Mouse (Mus musculus) left cerebral cortex, adult 18-20 months (tissue): ENCODE measurements at regions not wholly inside any gene's neighbourhood (a gene's known extent, or its start where the extent isn't known, plus 50 kb on each side); places are given as distances from the start of the nearest gene placed in this dataset.

Experiments
- DNase-seq, 2 experiments: peaks; one replicate each; pipeline ENCODE4 v3.0.0; 2021 to 2022; ENCODE audit warnings: low spot score in 2 of 2, mixed read lengths in 1 of 2

DNA sequence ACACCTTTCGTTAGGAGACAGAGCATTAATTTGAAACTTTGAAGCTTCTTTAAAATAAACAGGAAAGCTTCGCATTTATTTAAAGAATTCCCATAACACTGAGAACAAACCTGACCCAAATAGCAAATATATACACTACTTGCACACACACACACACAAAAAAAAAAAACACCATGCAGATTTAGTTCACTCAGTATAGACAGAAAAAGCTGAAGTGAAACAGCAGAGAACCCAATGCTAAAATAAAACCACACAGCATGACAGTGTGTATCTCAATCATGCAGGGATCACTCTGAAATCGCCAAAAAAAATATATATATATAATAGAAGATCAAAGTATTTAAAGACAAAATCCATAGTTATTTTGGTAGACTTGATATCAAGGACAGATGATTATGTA, 54.1 kb upstream of the Gda start:
- DNase-seq: no peak

GRCm38 (mm10) chr19:21525808-21526207, 52.6 kb upstream of the Gda start:
- DNase-seq: peak; percentile 78 to 88
